Mouse (Mus musculus) embryonic facial prominence, embryonic 13.5 days (tissue): ENCODE measurements around the gene Perm1. TPM values are rescaled to one million over a fixed set of nuclear protein-coding genes. Genes with fewer than 3 reads are reported as not detected.

Experiments used
- ATAC-seq: fragments of 200-750 bp; cut with Nextera tagmentation; 2 replicates; pipeline ENCODE4 v1.8.0; 2017; ENCODE audit warnings: low read depth; ENCODE audit not compliant: insufficient number of reproducible peaks, insufficient read depth, low FRiP score, low TSS enrichment
- H3K27ac ChIP-seq: fragments of 300-500 bp; sonication (generic); 2 replicates; pipeline ENCODE4 v1.5.1; 2015; ENCODE audit warnings: moderate library complexity, mild to moderate bottlenecking, inconsistent platforms
- H3K27me3 ChIP-seq: fragments of 300-500 bp; sonication (generic); 2 replicates; pipeline ENCODE4 v1.6.1; 2015; ENCODE audit warnings: mild to moderate bottlenecking, inconsistent platforms
- H3K36me3 ChIP-seq: fragments of 300-500 bp; sonication (generic); 2 replicates; pipeline ENCODE4 v1.6.1; 2015; ENCODE audit warnings: mild to moderate bottlenecking, inconsistent platforms
- H3K4me1 ChIP-seq: fragments of 300-500 bp; sonication (generic); 2 replicates; pipeline ENCODE4 v1.6.1; 2015; ENCODE audit warnings: inconsistent platforms
- H3K4me2 ChIP-seq: fragments of 300-500 bp; sonication (generic); 2 replicates; pipeline ENCODE4 v1.6.1; 2015; ENCODE audit warnings: moderate library complexity, mild to moderate bottlenecking, inconsistent platforms
- H3K4me3 ChIP-seq: fragments of 300-500 bp; sonication (generic); 2 replicates; pipeline ENCODE4 v1.5.1; 2015; ENCODE audit warnings: mild to moderate bottlenecking, inconsistent platforms
- H3K9ac ChIP-seq: fragments of 300-500 bp; sonication (generic); 2 replicates; pipeline ENCODE4 v1.6.1; 2015; ENCODE audit warnings: mild to moderate bottlenecking, inconsistent platforms
- H3K9me3 ChIP-seq: fragments of 300-500 bp; sonication (generic); 2 replicates; pipeline ENCODE4 v1.6.1; 2016; ENCODE audit warnings: inconsistent platforms
- WGBS: fragments of 180-500 bp; shearing (Covaris S2); methylation state at CpG from one replicate; pipeline ENCODE4 v1.1.7; 2015; ENCODE audit warnings: mixed read lengths; 5-methylcytosine and 5-hydroxymethylcytosine counted together
- microRNA-seq: library from miRNA; unstranded; fragments of <30 nt; microRNA quantifications from one replicate; pipeline ENCODE4, GENCODE M21; 2016
- polyA plus RNA-seq: library from polyadenylated mRNA; unstranded; fragments of >200 nt; fragmentation: Nextera tagmentation; extraction: Ambion mirVana; gene quantifications from 2 replicates; pipeline ENCODE4 v1.2.1, GENCODE M21; 2015

Gene Perm1
- polyA plus RNA-seq, 1 experiment from 2014 or later: 0.62 TPM

DNA sequence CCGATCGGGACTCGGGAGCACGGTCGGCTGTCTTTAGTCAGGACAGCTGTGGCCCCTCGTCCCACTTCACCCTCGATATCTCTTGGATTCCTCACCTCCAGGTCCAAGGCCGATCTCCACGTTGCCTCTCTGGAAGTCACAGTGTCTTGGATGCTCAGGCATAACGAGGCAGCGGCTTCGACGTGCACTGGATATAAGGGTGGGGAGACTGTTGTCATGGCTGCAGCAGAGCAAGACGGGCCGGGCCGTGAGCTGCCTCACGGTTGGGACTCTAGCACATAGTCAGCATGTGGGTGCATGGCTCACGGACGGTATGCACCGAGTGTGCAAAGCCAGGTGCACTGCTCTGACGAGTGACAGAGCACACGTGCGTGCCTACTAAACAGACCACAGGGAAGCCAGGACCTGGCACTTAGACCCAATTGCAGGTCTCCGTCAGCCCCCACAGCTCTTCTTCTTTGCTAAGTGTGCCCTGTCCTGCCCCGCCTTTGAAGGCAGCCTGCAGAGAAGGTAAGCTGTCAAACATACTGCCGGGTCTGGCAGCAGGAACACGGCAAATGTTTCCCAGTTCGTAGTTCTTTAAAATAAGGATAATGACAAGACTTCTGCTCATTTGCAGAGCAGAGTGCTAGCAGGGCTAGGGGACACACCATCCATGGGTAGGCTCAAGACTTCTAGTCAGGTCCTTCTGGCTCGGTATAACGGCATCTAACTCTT, 38.9 kb downstream of the Perm1 start:
- Histone ChIP-seq H3K4me2 (peak overlapping the region; percentile 42), H3K4me3 (peak overlapping the region; percentile 25), H3K9me3 (no peaks in the 10 kb centered on the region), H3K4me1 (peaks cover 22% of the 10 kb centered on the region), H3K9ac (0 out of 2 replicates have a peak overlapping the region, but pooled peaks have one; percentile 27), H3K27me3 (peaks cover 41% of the 10 kb centered on the region), H3K36me3 (peaks cover 1% of the 10 kb centered on the region; the same call in 1 of the 2 replicates), H3K27ac (no peak overlapping the region)
- WGBS: 1% methylated on average over 30 of the region's 30 CpGs
- ATAC-seq: peak; percentile 43

DNA sequence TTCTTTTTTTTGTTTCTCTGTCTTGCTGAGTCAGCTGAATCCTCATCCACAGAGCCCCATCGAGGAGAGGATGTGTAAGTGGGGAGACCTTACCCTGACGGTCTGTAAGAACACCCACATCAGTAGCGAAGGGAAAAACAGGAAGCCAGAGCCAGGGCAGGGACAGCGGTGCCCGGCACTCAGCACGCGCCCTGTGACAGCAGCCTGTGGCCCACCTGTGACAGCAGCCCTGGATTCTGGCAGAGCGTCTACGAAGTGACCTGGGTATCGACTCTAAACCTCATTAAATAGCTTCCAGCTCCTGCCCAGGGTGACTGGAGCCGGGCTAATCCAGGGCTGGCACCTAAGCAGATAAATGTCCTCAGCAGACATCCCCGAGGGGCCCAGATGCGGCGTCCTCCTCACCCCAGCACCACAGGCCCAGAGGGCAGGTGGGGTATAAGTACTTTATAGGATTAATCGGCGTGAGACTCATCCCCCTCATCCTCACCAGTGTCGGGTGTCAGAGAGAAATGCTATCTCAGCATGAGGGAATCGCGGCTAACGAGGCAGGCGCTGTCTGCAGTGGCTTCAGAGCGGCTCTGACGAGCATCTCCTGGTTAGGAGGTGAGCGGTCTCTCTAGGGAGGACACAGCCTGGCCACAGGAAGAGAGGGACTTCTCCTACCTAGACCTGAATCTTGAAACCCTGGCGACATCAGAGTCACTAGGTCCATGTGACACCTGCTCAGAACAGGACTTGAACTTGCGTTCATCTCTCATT, 39.6 kb downstream of the Perm1 start, which contains the start of gene Samd11:
TSS of gene Samd11 (minus strand) at position 580 of the 762 bp plus-strand sequence.
- Histone ChIP-seq H3K27me3 (peaks cover 41% of the 10 kb centered on the region), H3K4me3 (peak within 1 kb of the TSS; percentile 25), H3K27ac (no peak within 1 kb of the TSS), H3K9me3 (no peaks in the 10 kb centered on the region), H3K36me3 (no peaks in the 10 kb centered on the region), H3K4me1 (peaks cover 15% of the 10 kb centered on the region; the same call in 1 of the 2 replicates), H3K9ac (0 out of 2 replicates have a peak within 1 kb of the TSS, but pooled peaks have one; percentile 27), H3K4me2 (peak within 1 kb of the TSS; percentile 42)
- 3% methylated on average over 26 of the region's 26 CpGs for WGBS
- ATAC-seq: 0 out of 2 replicates have a peak, but pooled peaks have one; percentile 15

Small RNAs within 50 kb of the gene (microRNA-seq; reads per million reads assigned to microRNA genes)
- 2.4 reads per million, percentile 7 among the genes with 10 or more reads in this experiment for gene Mir7658

Other genes starting within 250 kb of the Perm1 start
- 16.2 and 18.4 TPM in 2 replicates for gene B3galt6, start 223.2 kb upstream of the Perm1 start, polyA plus RNA-seq
- gene Sdf4, start 223.0 kb upstream of the Perm1 start, polyA plus RNA-seq: 154 and 156 TPM in 2 replicates
- 1.3 TPM in 1 of 2 replicates, not detected in the other for gene Tnfrsf4, start 202.0 kb upstream of the Perm1 start, polyA plus RNA-seq
- 3.0 and 4.1 TPM in 2 replicates for gene Tnfrsf18, start 189.7 kb upstream of the Perm1 start, polyA plus RNA-seq
- gene Ttll10, start 156.5 kb upstream of the Perm1 start, polyA plus RNA-seq: 2.0 and 2.7 TPM in 2 replicates
- gene 9430015G10Rik, start 105.9 kb upstream of the Perm1 start, polyA plus RNA-seq: 40.3 and 43.8 TPM in 2 replicates
- 0.30 and 0.40 TPM in 2 replicates for gene Rnf223, start 85.4 kb upstream of the Perm1 start, polyA plus RNA-seq
- 83.7 and 92.1 TPM in 2 replicates for gene Agrn, start 18.4 kb upstream of the Perm1 start, polyA plus RNA-seq
- 1.6 and 2.1 TPM in 2 replicates for gene Isg15, start 15.1 kb upstream of the Perm1 start, polyA plus RNA-seq
- gene AW011738, start 12.6 kb upstream of the Perm1 start, polyA plus RNA-seq: 2.3 and 2.9 TPM in 2 replicates
- gene Plekhn1, start 19.0 kb downstream of the Perm1 start, polyA plus RNA-seq: 29.9 and 30.7 TPM in 2 replicates
- gene Noc2l, start 20.1 kb downstream of the Perm1 start, polyA plus RNA-seq: 77.8 and 86.3 TPM in 2 replicates
- 0.62 and 0.66 TPM in 2 replicates for gene Samd11, start 39.8 kb downstream of the Perm1 start, polyA plus RNA-seq
- not detected in 2 replicates for gene Vmn2r-ps159, start 115.2 kb downstream of the Perm1 start, polyA plus RNA-seq